11 mouse cellular contexts compared by ENCODE assay signal in genomic region chr12:110698523-110699170, GRCm38 (mm10). TPM values are rescaled to one million over a fixed set of nuclear protein-coding genes. Genes with fewer than 3 reads are reported as not detected.
DNase-seq lines count a peak whose midpoint lies in the region; ATAC-seq and TF ChIP-seq lines count a peak whose summit lies in the region.
"Had no signal": no experiment of that assay in that cellular context is flagged by ENCODE, and none has a peak within 500 bp of the region (broad histone marks: within the 10 kb centered on the region; RNA-seq: fewer than 3 reads in every experiment).

No protein-coding gene starts in this region.

- no peak overlapping the region for H3K9ac ChIP-seq in hindbrain, postnatal 0 days (replicated peaks; ENCODE audit: low read length)
- H3K9ac ChIP-seq: embryonic facial prominence, embryonic 12.5 days had no signal

- peaks cover 11% of the 10 kb centered on the region for H3K36me3 ChIP-seq in megakaryocyte, embryonic 14.5 days (replicated peaks; ENCODE audit: low read length)
- H3K36me3 ChIP-seq in hindbrain, postnatal 0 days (ENCODE audit: insufficient read depth, low read length): peaks cover 4% of the 10 kb centered on the region; the same call in 1 of the 2 replicates

- peak overlapping the region; percentile 87 for H3K4me3 ChIP-seq in megakaryocyte, embryonic 14.5 days (replicated peaks)
- no peak overlapping the region for H3K4me3 ChIP-seq in hindbrain, postnatal 0 days (ENCODE audit: low read length)
- H3K4me3 ChIP-seq: embryonic facial prominence, embryonic 12.5 days; myocyte had no signal

- no peak for ATAC-seq in CD4-positive, CD25-positive, alpha-beta regulatory T cell, adult 4 months
- no peak for ATAC-seq in megakaryocyte, adult 5-6 weeks (ENCODE audit: poor library complexity, severe bottlenecking)
- peak; percentile 12 to 25; a peak in 3 of 4 replicates for ATAC-seq in hematopoietic stem cell, adult 5-6 weeks (replicated peaks in 1 of 2; ENCODE audit: insufficient read depth in 1 of 2, low FRiP score in 2 of 2, low TSS enrichment in 1 of 2, low read depth in 1 of 2, poor library complexity in 2 of 2, severe bottlenecking in 2 of 2)
- no peak for ATAC-seq in hindbrain, postnatal 0 days

- H3K27ac ChIP-seq in hindbrain, postnatal 0 days: no peak overlapping the region
- H3K27ac ChIP-seq: embryonic facial prominence, embryonic 12.5 days had no signal

- no peak for TF ChIP-seq CTCF in hindbrain, postnatal 0 days (IDR thresholded peaks at IDR 0.05; ENCODE audit: low read depth)

- 51% methylated on average over 15 of the region's 15 CpGs for WGBS in hindbrain, postnatal 0 days

- DNase-seq in CD4-positive, CD25-positive, alpha-beta regulatory T cell, adult 2 months (ENCODE audit: low read depth, low spot score): peak; percentile 35
- peak; percentile 37 for DNase-seq in naive thymus-derived CD4-positive, alpha-beta T cell, adult 2 months (ENCODE audit: low read depth)
- DNase-seq in hindbrain, postnatal 0 days (ENCODE audit: low spot score): no peak
- DNase-seq in kidney, adult 11 months: no peak
- DNase-seq: adrenal gland, postnatal 36 days had no signal

- H3K9me3 ChIP-seq in megakaryocyte, embryonic 14.5 days: no peaks in the 10 kb centered on the region
- no peaks in the 10 kb centered on the region for H3K9me3 ChIP-seq in hindbrain, postnatal 0 days (ENCODE audit: low read length)
- H3K9me3 ChIP-seq: embryonic facial prominence, embryonic 12.5 days had no signal

- no peaks in the 10 kb centered on the region for H3K27me3 ChIP-seq in megakaryocyte, embryonic 14.5 days (replicated peaks)
- H3K27me3 ChIP-seq in hindbrain, postnatal 0 days (ENCODE audit: insufficient read depth, low read length): no peaks in the 10 kb centered on the region
- H3K27me3 ChIP-seq: embryonic facial prominence, embryonic 12.5 days had no signal

- H3K4me2 ChIP-seq in hindbrain, postnatal 0 days (ENCODE audit: low read depth, low read length): no peak overlapping the region
- H3K4me2 ChIP-seq: embryonic facial prominence, embryonic 12.5 days had no signal

- peaks cover 79% of the 10 kb centered on the region for H3K4me1 ChIP-seq in megakaryocyte, embryonic 14.5 days
- no peaks in the 10 kb centered on the region; the same call in 1 of the 2 replicates for H3K4me1 ChIP-seq in hindbrain, postnatal 0 days (ENCODE audit: insufficient read depth, low read length)

RNA-seq across cellular contexts. Expression of gene Hsp90aa1, which starts 3.9 kb away (rescaled TPM):
- polyA plus RNA-seq in CD4-positive, CD25-positive, alpha-beta regulatory T cell, adult 4 months (2017; shearing (Covaris generic)): 100 to 1,000 TPM; 140 to 181 TPM
- 14.0 and 99.4 TPM in 2 replicates for polyA plus RNA-seq in megakaryocyte, embryonic 14.5 days (2012; ENCODE audit: insufficient read depth, low replicate concordance)
- 343 and 353 TPM in 2 replicates for total RNA-seq in megakaryocyte, adult 5-6 weeks (2015)
- 494 and 587 TPM in 2 replicates for total RNA-seq in megakaryocyte, adult 5-6 weeks (2017)
- total RNA-seq in hematopoietic stem cell, adult 5-6 weeks (2017): 1,218 and 1,648 TPM in 2 replicates
- 577 and 701 TPM in 2 replicates for total RNA-seq in hindbrain, postnatal 0 days (2014; rRNA removed)
- polyA plus RNA-seq in hindbrain, postnatal 0 days (2015; fragmentation: Nextera tagmentation; extraction: Ambion mirVana): 1,486 and 1,521 TPM in 2 replicates

RNA-seq across cellular contexts. Expression of gene 1700001K19Rik, which starts 16.2 kb away (rescaled TPM):
- polyA plus RNA-seq in CD4-positive, CD25-positive, alpha-beta regulatory T cell, adult 4 months (2017; shearing (Covaris generic)): under 1 TPM in 1 of 2 experiments, not detected in 1; 0.70 TPM
- not detected in 2 replicates for polyA plus RNA-seq in megakaryocyte, embryonic 14.5 days (2012; ENCODE audit: insufficient read depth, low replicate concordance)
- not detected in 2 replicates for total RNA-seq in megakaryocyte, adult 5-6 weeks (2015)
- total RNA-seq in megakaryocyte, adult 5-6 weeks (2017): not detected in 2 replicates
- total RNA-seq in hematopoietic stem cell, adult 5-6 weeks (2017): not detected in 2 replicates
- not detected in 2 replicates for total RNA-seq in hindbrain, postnatal 0 days (2014; rRNA removed)
- 0.15 and 0.44 TPM in 2 replicates for polyA plus RNA-seq in hindbrain, postnatal 0 days (2015; fragmentation: Nextera tagmentation; extraction: Ambion mirVana)
- total RNA-seq: adrenal gland, postnatal 36 days had no signal
- polyA plus RNA-seq: embryonic facial prominence, embryonic 12.5 days had no signal

RNA-seq across cellular contexts. Expression of gene Wdr20, which starts 39.1 kb away (rescaled TPM):
- polyA plus RNA-seq in CD4-positive, CD25-positive, alpha-beta regulatory T cell, adult 4 months (2017; shearing (Covaris generic)): 10 to 100 TPM; 30.2 to 34.0 TPM
- 13.1 and 45.3 TPM in 2 replicates for polyA plus RNA-seq in megakaryocyte, embryonic 14.5 days (2012; ENCODE audit: insufficient read depth, low replicate concordance)
- total RNA-seq in megakaryocyte, adult 5-6 weeks (2015): 24.2 and 24.7 TPM in 2 replicates
- 28.5 and 37.5 TPM in 2 replicates for total RNA-seq in megakaryocyte, adult 5-6 weeks (2017)
- total RNA-seq in hematopoietic stem cell, adult 5-6 weeks (2017): 37.6 and 43.4 TPM in 2 replicates
- 27.2 and 28.8 TPM in 2 replicates for total RNA-seq in hindbrain, postnatal 0 days (2014; rRNA removed)
- polyA plus RNA-seq in hindbrain, postnatal 0 days (2015; fragmentation: Nextera tagmentation; extraction: Ambion mirVana): 17.1 and 17.7 TPM in 2 replicates

Comparison
In these comparisons a context has a peak if more than half of its experiments do, and no peak if none do; other contexts are left out.
1. DNase-seq: peak in CD4-positive, CD25-positive, alpha-beta regulatory T cell, adult 2 months (single experiment) and naive thymus-derived CD4-positive, alpha-beta T cell, adult 2 months (single experiment); none in hindbrain, postnatal 0 days (single experiment) and kidney, adult 11 months (single experiment).
2. ATAC-seq: peak in hematopoietic stem cell, adult 5-6 weeks (2 of 2); none in CD4-positive, CD25-positive, alpha-beta regulatory T cell, adult 4 months (single experiment), megakaryocyte, adult 5-6 weeks (single experiment) and hindbrain, postnatal 0 days (single experiment).